Mouse (Mus musculus) kidney, adult 10 weeks (tissue): ENCODE data around the gene Cxcl17. TPM values are rescaled to one million over a fixed set of nuclear protein-coding genes. Genes with fewer than 3 reads are reported as not detected.

Experiments
- polyA plus RNA-seq: library from polyadenylated mRNA; stranded (reverse); fragments of 350-450 nt; fragmentation: Illumina TruSeq; extraction: RNeasy Lipid Tissue Mini Kit (QIAGEN cat#74804); gene quantifications from one replicate; pipeline ENCODE4 v1.2.3, GENCODE M21; 2014; ENCODE audit warnings: low read depth, low replicate concordance

Gene Cxcl17
- not detected for polyA plus RNA-seq

DNA sequence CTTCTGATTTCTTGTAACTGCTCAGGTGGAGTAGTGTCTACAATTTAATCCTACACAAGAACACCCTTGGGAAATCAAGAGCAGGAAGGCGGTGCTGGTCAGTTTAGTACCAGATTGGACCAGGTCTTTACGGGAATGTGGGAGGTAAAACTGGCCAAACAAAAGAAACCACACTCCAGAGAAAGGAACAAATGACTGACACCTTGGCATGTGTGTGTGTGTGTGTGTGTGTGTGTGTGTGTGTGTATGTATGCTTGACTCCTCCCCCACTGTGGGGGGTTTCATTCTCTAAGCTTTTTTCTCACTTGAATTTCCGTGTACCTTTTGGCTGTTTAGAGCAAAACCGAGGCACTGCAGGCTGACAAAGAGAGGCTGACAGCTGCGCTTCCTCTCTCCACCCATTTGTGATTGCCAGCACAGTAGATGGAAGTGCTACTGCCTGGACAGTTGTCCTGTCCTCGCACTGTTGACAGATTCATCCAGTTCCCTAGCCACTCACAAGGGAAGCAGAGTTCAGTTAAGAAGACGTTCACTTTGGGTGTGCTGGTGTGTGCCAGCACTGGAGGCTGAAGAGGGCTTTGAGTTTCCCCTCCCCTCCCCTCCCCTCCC, at the start of gene Cxcl17:
Gene Cxcl17, minus strand, starts transcription at position 54 of the 609 bp plus-strand sequence.

GRCm38 (mm10) chr7:25398610-25399009, 14.1 kb downstream of the Cxcl17 start, which contains the start of gene Lipe:
Gene Lipe (minus strand): TSS chr7:25398710.

GRCm38 (mm10) chr7:25369058-25369749, 43.5 kb downstream of the Cxcl17 start, which contains the start of gene Cnfn:
Gene Cnfn (minus strand): TSS chr7:25369724.

Other genes with a start within 250 kb of the Cxcl17 start
- 0.20 TPM for gene Pou2f2, start 233.2 kb downstream of the Cxcl17 start, polyA plus RNA-seq
- 0.69 TPM for gene Dedd2, start 192.3 kb downstream of the Cxcl17 start, polyA plus RNA-seq
- 0.69 TPM for gene Zfp526, start 191.5 kb downstream of the Cxcl17 start, polyA plus RNA-seq
- 7.7 TPM for gene Gsk3a, start 175.0 kb downstream of the Cxcl17 start, polyA plus RNA-seq
- gene Erf, start 162.1 kb downstream of the Cxcl17 start, polyA plus RNA-seq = 1.3 TPM
- 4.7 TPM for gene Cic, start 145.2 kb downstream of the Cxcl17 start, polyA plus RNA-seq
- 0.81 TPM for gene Pafah1b3, start 114.9 kb downstream of the Cxcl17 start, polyA plus RNA-seq
- gene Prr19, start 111.5 kb downstream of the Cxcl17 start, polyA plus RNA-seq = not detected
- not detected for gene Tmem145, start 106.8 kb downstream of the Cxcl17 start, polyA plus RNA-seq
- gene Megf8, start 95.7 kb downstream of the Cxcl17 start, polyA plus RNA-seq = 1.0 TPM
- not detected for gene Cnfn, start 43.2 kb downstream of the Cxcl17 start, polyA plus RNA-seq
- 0.49 TPM for gene Lipe, start 14.2 kb downstream of the Cxcl17 start, polyA plus RNA-seq
- 89.5 TPM for gene Ceacam1, start 64.7 kb upstream of the Cxcl17 start, polyA plus RNA-seq
- gene Ceacam2, start 127.0 kb upstream of the Cxcl17 start, polyA plus RNA-seq = 199 TPM
- gene Erich4, start 203.0 kb upstream of the Cxcl17 start, polyA plus RNA-seq = 6.0 TPM
- 28.8 TPM for gene Dmac2, start 206.5 kb upstream of the Cxcl17 start, polyA plus RNA-seq
- gene B3gnt8, start 213.8 kb upstream of the Cxcl17 start, polyA plus RNA-seq = not detected
- gene Bckdha, start 246.1 kb upstream of the Cxcl17 start, polyA plus RNA-seq = 0.61 TPM
- gene Exosc5, start 246.3 kb upstream of the Cxcl17 start, polyA plus RNA-seq = 0.32 TPM